Mouse (Mus musculus) MN1 (cell line): ENCODE data around the gene Tead1.

Experiments
- DNase-seq: peaks from one replicate; pipeline ENCODE4 v3.0.0-alpha.2; 2016; ENCODE audit warnings: low spot score

Tead1 gene

DNA sequence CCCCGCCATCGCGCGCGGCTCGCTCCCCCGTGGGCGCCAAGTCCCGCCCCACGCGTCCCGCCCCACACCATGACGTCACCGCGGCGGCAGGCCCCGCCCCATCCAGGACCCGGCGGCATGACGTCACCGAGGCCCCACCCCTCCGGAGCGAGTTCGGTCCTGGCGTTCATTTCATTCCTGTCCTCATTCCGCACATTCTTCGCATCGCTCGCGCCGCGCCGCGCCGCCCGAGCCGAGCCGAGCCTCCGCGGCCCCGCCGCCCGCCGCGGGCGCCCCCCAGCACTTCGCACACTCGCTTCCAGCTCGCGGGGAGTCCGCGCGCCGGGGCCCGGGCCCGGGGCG, at the start of gene Tead1:
TSS of gene Tead1 (plus strand) at position 148 of the 342 bp plus-strand sequence.
- DNase-seq: peak; percentile 85

DNA sequence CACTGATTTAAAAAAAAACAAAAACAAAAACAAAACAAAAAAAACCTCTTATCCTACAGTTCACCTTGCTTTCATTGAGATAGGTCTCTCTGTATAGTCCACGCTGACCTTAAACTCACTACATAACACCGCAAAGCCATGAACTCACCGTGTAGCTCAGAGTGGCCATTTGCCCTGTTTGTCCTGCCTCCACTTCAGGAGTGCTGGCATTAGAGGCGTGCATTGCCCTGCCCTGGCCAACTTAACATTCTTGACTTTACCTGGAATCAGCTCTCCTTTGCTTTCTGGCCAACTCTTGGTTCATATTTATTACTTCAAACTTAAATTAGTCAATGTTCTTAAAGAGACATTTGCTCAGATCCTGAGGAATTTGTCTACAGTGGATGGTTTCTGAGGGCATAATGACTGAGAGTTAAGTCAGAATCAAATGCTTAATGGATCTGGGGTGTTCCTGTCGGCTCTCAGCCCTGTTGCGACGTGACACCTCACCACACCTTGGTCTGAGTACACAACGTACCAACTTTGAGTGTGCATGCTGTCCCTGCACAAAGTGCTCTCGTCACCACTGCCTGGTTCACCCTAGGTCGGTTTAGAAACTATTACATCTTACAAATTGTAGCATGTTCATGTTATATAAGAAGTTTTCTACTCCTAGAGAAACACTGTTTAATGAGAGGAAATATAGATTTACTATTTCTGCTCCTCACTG, 44.5 kb upstream of the Tead1 start:
- no peak for DNase-seq

DNA sequence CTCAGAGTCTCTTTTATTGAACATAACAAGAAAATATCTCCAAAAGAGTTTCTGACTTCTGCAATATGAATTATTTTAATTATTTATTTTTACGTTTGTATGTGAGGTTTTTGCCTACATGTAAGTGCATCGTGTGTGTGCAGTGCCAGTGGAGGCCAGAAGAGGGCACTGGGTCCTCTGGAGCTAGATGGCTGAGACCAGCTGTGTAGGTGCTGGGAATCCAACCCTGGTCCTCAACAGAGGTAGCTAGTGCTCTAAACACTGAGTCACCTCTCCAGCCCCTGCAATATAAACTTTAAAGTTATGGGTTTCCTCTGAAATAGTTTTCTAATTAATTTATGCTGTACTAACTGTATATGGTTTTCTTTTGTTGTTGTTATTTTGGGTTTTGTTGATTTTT, 43.2 kb upstream of the Tead1 start:
- DNase-seq: no peak

DNA sequence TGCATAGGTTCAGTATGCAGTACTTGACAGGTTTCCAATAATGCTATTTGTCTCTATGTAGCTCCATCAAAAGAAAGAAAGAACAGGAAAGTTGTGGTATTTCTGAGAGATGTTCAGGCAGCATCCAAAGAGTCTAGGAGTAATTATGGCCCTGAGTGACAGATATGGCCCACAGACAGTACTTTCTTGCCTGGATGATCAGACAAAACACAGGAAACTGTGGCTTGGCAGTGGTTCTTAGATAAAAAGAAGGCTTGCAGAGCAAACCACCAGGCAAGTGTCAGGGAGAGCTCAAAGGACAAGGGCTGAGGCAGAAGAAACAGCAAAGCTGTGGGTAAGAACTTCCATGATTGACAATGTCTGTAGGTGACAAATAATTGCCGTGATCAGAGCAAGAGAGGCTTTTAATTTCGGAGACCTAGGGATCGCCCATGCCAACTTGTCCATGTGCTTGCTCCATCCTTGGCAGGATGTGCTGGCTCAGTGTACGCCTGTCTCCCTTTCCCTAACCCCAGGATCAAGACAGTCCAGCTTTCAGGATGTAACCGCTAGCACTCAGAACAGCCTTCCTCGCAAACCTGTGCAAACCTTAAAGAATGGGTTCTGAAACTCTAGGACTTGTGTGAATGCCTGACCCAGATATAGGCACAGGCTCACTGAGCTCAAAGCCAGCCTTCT, 35.1 kb upstream of the Tead1 start:
- DNase-seq: no peak

DNA sequence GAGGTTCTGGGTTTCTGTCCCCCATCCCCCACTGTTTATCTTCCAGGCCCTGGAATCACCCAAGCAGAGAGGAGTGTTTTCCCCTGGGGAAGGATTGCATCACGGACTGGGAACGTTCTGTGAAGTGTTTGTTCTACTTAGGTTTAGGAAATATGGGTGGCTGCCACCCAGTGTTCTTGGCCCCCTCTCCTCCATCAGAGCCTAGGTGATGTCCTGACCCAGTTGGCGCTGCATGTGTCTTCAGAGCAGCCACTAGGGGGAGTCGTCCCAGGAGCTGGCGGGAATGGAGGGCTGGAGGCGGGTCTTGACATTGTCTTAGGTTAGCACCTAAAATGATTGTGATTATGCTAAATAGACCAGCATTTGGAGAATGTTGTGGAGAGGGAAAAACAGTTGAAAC, 34.4 kb upstream of the Tead1 start:
- no peak for DNase-seq

DNA sequence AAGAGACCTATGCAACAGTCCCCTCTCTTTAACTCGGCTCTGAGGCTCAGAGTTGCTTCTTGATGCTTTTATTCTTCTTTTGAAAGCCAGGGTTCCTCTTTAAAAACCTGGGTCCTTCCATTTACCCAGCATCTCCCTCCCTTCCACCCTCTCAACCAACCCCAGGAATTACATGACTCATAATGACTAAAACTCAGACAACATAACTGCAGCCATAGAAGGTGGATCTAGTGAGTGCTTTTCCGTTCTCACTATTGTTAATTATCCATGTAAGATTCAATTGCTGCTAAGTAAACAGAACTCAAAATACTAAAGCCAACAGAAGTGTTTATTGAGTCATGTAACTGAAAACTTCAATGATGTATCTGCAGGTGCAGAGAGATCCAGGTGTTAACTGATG, 33.4 kb upstream of the Tead1 start:
- no peak for DNase-seq

DNA sequence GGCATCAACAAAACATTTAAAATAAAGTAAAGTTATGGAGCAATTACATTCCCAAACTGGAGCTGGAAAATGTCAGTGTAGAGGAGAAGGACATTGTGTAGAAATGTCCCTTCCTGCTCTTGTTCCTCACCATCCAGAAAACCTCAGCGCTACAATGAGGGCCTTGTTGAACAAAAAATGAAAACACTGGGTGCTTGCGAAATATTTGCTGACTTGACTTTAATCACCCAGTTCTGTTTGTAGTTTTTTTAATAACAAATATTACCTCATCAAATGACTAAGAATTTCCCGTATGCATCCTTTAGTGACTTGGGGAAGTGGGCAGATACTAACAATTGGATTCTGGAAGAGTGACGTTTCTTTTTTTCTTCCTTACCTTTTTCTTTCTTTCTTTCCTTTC, 31.7 kb upstream of the Tead1 start:
- DNase-seq: no peak

DNA sequence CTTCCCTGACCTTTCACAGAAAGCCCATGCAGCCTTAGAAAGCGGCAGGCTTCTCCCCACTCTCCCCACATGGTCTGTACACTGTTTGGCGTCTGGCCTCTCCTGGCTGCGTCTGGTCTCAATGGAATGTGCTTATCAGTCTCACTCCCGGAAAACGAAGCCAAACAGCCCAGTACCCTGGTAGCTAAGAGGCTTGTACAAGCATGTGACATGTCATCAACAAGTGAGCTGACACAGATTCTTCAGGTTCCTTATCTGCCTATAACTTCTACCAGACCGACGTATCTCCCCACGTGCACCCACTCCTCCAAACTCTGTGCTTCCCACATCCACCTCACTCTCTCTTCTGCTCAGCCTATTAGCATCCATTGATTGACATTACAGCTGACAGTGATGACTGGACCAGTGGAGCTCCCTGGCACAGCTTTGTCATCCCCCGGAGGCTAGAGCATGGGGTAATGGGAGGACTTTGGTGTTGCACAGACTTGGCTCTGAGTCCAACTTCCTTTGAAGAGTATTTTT, 22.9 kb upstream of the Tead1 start:
- peak; percentile 60 for DNase-seq

DNA sequence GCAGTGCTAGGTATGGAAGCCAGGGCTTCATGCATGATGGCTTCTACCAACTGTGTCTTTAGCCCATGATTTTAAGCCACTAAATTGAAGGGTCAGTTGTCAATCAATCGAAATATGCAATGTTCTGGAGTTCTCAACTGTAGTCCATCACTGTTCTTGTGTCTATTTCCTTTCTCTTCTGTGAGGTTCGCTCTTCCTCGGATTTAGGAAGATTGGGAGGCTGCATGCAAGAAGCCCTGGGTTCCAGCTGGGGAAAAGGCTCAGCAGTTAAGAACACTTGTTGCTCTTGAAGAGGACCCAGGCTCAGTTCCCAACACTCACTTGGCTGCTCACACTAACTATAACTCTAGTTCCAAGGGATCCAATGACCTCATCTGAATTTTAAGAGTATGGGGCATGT, 20.2 kb upstream of the Tead1 start:
- DNase-seq: no peak

DNA sequence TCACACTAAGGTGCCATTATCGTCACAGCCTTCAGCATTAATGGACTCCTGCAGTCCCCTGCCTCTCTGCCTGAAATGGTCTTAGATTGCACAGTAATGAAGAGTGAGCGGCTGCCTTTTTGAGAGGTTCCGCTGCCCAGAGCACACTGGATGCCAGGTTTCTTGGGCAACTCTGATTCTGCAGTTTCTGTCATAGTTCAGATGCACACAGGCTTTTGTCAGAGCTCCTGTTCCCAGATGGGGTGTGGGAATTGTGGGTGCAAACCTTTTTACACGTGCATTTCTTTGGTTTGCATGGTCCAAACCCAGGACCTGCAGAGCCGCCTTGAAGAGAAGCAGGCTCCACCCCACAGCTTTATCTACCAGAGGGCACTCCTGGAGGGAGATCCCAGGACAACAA, 19.3 kb upstream of the Tead1 start:
- DNase-seq: no peak

DNA sequence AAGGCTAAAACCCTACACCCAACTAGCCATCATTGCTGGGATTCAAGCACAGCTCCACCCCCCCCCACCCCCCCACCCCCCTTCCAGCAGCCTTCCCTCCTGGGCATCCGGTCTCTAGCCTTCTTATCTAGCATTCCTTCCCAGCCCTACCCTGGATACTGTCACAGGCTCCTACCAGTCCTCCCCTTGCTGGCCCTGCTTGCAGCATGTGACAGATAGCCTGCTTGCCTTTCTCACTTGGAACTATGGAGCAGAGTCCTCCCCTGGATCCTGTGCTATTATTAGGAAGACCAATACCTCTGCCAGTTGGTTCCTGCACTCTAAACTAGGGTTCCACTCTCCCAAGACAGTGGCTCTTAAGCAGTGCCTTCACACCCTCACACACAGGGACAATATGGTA, 18.8 kb upstream of the Tead1 start:
- DNase-seq: peak; percentile 34

DNA sequence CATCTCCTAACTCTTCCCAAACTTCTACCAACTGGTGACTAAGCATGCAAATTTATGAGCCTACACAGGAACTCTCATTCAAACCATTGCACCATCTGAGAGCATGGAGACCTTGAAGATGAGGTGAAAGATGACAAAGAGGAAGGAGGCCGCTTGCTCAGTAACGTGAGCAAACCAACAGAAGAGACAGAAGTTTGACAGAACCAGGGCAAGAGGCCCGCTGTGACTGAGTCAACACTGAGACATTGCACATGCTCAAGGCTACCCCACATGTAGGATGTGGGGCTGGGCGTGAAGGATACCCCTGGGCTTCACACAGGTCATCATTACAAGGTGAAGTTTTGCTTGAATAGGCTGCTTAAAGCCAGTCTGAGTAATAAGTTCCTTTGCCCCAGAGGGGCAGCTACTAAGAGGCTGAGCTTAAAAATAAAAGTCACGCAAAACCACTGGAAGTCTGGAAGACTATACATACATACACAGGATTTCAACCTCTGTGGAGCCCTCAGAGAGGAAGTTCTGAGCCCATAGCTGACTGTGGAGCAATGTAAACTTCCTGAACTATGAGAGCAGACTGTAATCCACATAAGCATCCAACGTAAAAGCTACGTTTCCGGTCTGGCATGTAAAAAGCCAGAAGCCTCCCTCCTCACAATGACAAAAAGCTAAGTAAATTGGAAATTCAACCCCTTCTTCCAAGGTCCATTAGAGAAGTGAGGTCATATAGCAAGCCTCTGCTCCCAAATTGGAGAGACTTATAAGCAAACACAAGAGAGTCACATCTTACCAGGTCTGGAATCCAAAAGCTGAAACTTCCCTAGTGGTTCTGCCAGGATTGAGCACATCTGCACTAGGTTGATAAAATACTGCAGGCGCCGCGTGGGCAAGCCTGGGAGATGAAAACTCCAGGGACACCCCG, 16.5 kb upstream of the Tead1 start:
- DNase-seq: no peak

DNA sequence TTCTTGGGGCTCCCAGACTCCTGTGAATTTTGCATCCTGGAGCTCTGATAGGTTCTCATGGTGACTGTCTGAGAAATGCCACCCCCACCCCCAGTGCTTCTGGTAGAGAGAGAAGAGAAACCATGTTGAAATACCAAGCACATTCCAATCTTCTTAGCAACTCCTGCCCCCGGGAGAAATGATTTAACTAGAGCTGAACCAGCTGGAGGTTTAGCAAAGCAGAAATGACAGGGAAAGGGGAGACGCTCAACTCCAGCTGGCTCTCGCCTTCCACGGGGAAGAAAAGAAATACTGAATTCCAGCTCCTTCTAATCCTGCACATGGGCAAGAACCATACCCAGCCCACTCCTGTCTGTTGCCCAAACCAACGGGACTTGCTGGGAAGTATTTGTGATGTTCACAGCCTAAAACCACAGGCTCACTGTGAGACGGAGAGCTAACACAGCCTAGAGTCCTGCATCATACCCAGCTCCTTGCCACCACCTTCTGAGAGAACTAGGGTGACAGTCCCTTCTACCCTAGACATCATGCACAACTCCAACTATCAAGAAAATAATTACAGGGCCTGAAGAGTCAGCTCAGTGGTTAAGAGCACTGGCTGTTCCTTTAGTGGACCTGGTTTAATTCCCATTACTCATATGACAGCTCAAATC, 15.7 kb upstream of the Tead1 start:
- DNase-seq: no peak

DNA sequence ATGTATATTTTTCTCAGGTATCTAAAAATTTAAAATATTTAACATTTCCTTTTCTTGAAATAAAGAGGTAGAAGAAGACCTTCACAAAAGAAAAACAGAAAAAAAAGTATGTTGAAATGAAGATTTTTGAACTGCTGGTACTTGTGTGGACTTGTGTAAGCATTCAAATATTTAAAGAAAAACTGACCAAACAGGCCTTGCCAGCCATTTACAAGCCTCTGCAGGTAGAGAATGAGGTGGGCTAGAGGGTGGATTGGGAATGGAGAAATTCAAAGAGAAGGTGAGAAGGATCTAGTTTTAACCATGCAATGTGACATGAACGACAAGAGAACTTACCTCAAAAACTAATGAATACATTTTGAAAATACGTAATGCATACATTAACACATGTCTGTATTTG, 9.1 kb upstream of the Tead1 start:
- no peak for DNase-seq

DNA sequence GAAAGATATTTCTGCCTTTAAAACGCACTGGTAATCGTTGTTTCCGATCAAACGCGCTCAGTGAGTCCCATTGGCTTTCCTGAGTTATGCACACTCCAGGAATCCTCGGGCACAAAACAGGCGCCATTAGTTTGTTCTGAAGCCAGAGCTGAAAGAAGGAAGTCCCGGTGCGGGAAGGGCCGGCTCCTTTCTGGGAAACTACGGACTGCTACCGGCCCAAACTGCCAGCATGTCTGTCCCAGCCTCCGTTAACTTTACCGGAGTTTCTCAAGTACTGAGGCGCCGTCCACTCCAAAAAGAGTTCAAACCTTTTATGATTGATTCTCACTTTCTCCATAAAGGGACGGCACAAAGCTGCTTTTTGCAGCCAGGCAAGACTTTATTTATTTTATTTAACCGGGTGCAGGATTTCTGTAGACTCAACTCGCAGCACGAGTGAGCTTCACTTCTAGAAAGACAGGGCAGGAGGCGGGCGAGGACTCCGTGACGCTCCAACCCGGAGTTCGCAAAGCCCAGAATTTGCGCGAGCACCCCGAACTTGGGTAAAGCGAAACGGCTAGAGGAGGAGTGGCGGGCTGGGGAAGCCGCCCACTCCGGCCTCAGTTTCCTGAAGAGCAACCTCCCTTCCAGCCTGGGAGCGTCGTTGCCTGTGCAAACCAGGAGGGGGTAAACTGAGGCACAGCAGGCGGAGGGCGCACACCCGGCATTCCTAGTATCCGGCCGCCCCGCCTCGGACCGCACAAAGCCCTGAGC, 524 bp upstream of the Tead1 start:
- no peak for DNase-seq

DNA sequence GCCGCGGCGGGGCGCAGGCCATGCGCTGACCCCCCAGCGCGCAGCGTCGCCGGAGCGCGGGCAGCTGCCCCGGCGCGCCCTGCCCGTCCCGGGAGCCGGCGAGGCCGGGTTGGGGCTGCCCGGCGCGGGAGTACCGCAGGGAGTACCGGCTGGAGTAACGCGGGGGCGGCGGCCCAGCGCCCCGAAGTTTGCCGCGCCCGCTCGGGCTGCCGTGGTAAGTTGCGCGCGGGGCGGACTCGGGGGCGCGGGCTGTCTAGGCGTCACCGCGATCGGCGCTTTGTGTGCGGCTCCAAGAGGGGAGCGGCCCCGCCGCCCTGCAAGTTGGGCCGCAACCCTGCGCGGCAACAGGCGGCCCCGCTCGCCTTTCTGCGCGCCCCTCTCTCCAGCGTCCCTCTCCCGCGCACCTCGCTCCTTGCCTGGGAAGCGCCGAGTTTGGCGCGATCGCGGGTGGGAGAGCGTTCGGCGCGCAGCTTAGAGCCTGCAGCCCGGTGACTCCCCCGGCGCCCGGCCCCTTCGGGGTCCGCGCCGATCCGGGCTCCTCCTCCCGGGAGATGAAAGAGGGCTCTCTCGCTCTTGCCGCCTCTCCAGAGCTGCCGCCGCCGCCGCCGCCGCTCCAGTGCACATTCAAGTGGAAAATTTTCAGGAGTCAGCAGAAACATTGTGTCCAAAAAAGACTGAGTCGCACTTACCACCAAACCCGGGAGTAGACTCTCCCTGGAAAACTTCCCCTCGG, 561 bp downstream of the Tead1 start:
- peak; percentile 73 for DNase-seq

DNA sequence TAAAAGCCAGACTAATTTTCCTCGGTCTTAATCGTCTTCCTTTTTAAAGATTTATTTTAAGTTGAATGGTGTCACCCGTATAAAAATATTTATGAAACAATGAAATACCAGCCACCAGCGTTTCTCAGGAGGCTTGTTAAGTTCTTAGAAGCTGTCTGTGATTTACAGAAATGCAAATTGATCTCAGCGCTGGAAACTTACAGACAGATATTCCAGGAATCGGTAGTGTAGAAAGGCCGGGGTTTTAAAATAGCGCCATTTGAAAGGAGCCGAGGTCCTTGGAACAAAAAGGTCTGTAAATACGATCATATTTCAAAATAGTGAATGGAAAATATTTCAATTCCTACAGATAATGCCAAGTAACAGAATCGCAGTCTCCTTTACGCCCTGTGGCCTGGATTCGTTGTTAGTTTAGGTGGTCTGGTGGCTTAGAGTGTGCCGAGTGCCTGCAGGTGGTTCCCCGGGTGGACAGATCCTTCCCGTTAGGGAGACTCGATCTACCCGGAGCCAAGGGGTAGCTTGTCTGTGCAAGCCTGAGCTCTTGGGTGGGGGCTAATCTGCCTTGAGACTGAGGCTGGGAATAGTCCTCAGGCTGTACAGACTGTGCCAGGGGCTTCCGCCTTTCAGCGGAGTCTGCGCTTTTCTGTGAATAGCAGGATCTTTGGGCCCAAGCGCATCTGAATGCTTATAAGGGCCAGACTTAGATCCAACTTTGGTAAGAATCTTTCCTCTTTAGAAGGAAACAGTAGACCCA, 1.6 kb downstream of the Tead1 start:
- DNase-seq: peak; percentile 27

DNA sequence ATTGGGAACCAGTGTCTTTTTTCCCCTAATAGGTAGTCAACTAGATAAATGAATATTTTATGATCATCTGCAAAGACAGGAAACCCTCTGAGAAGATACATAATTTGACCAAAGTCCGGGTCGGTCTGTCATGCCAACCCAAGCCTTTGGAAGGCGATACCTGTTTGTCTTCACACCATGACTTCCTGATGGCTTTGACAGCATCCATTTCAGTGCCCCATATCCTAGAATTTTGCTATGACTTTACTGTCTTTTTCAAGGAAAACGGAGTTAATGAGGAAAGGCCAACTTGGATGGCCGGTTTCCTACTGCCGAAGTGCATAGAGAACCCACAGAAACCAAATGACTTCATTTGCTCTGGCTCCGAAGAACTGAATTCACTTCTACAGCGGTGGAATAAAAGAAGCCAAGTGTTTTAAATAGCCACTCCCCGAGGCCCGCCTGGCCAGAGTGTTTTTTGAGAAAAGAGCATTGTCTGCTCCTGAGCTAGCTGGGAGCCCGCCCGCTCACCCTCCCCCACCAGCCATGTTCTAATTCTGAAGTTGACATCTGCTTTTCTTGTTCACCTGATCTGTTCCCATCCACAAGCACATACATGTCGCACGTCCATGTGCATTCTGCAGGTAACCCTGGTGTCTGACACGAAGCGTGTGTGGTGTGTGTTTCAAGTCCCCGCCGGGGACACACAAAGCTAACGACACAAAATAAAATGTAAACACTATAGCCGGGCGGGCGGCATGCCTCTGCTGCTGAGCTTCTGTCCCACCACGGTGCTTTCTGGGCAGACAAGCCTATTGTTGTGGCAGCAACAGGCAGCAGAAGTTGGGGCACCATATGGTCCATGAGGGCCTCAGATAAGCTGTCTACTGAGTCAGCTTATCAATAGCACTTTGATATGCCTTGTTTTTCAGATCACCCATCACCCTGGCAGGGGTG, 5.8 kb downstream of the Tead1 start:
- DNase-seq: no peak

DNA sequence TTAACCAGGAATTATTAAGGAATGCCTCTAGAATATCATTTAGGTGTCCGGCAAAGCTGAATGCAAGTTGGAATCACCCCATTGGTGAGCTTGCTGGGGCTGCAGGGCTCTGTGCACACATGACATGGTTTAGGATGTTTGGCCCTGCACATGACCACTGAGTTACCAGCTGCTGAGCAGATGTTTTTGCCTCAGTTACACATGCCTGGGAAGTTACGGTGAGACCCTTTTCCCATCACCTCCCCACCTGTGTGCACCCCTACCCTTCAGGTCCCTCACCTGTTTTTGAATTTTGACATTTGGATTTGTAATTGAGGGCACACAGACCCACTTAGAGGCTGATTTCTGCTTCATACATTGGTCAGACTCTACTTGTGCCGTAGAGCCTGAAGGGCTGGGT, 6.9 kb downstream of the Tead1 start:
- no peak for DNase-seq
